Comparison of ENCODE assay signal across 29 mouse cellular contexts in the genomic region with DNA sequence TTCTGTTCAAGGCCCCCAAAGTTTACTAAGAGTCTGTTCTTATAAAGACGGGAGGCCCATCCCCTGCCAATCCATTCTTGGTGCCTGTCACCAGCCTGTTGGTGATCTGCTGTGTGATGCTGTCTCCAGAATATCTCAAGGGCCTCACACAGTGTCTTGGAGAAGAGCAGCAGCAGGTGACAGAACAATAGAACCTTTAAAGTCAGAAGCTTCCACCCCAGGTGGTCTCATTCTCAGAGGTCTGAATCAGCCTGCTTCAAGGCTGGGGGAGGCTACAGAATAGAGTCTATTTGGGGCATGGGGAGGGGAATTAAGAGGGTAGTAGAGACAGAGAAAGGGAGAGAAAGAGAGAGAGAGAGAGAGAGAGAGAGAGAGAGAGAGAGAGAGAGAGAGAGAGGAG. TPM values are rescaled to one million over a fixed set of nuclear protein-coding genes. Genes with fewer than 3 reads are reported as not detected.
DNase-seq lines count a peak whose midpoint lies in the region; ATAC-seq and TF ChIP-seq lines count a peak whose summit lies in the region.
"Had no signal": no experiment of that assay in that cellular context is flagged by ENCODE, and none has a peak within 500 bp of the region (broad histone marks: within the 10 kb centered on the region; RNA-seq: fewer than 3 reads in every experiment).

No protein-coding gene starts in this region.

- H3K4me3 ChIP-seq in testis, adult 2 months (ENCODE audit: control insufficient read depth, low read depth, low read length): peak overlapping the region; percentile 78
- H3K4me3 ChIP-seq: embryonic facial prominence, embryonic 13.5 days; embryonic facial prominence, embryonic 15.5 days; erythroblast, embryonic 14.5 days; forebrain, embryonic 10.5 days; forebrain, embryonic 12.5 days had no signal

- no peaks in the 10 kb centered on the region; the same call in 1 of the 2 replicates for H3K4me1 ChIP-seq in testis, adult 2 months (ENCODE audit: control insufficient read depth, insufficient read depth, low read length)
- H3K4me1 ChIP-seq: embryonic facial prominence, embryonic 13.5 days; embryonic facial prominence, embryonic 15.5 days; forebrain, embryonic 12.5 days had no signal

- DNase-seq in testis, postnatal 14 days (ENCODE audit: low spot score): no peak
- DNase-seq in R1 (ENCODE audit: low read depth, low spot score): peak; percentile 86
- DNase-seq in ovary, postnatal 36 days (ENCODE audit: low spot score): no peak
- DNase-seq: adrenal gland, adult 2 months; adrenal gland, postnatal 10 days; adrenal gland, postnatal 25 days; B cell, adult 2 months; cerebellum, adult 11 months; cerebellum, adult 18-20 months; cerebellum, adult 8-10 months; cerebellum, adult 9-11 months; cerebellum, postnatal 14 days; cerebellum, postnatal 36 days; embryo, embryonic 11 days had no signal

- no peak for ATAC-seq in activated CD4-positive, CD25-positive, alpha-beta regulatory T cell, adult 4 months
- ATAC-seq: CD4-positive, CD25-positive, alpha-beta regulatory T cell, adult 4 months; forebrain, embryonic 14.5 days; forebrain, embryonic 16.5 days; Patski had no signal

- no peak for TF ChIP-seq CTCF in testis, adult 2 months (IDR thresholded peaks at IDR 0.05; ENCODE audit: control insufficient read depth, insufficient read depth, insufficient replicate concordance, low read depth, low read length)

- no peak for TF ChIP-seq POLR2A in testis, adult 2 months (IDR thresholded peaks at IDR 0.05; ENCODE audit: control insufficient read depth, low read depth, low read length)

- peak overlapping the region; percentile 42; the same call in 1 of the 2 replicates for H3K27ac ChIP-seq in testis, adult 2 months (ENCODE audit: control insufficient read depth, insufficient read depth, low read depth, low read length)
- H3K27ac ChIP-seq: embryonic facial prominence, embryonic 13.5 days; embryonic facial prominence, embryonic 15.5 days; forebrain, embryonic 10.5 days; forebrain, embryonic 12.5 days had no signal

- H3K27me3 ChIP-seq in testis, adult 2 months (ENCODE audit: control insufficient read depth, insufficient read depth, low read length): no peaks in the 10 kb centered on the region
- H3K27me3 ChIP-seq: CH12.LX; embryonic facial prominence, embryonic 13.5 days; embryonic facial prominence, embryonic 15.5 days; forebrain, embryonic 12.5 days had no signal

- no peaks in the 10 kb centered on the region for H3K36me3 ChIP-seq in testis, adult 2 months (ENCODE audit: control insufficient read depth, insufficient read depth, low read length)
- H3K36me3 ChIP-seq: embryonic facial prominence, embryonic 13.5 days; embryonic facial prominence, embryonic 15.5 days; forebrain, embryonic 10.5 days; forebrain, embryonic 12.5 days; G1E had no signal

RNA-seq across cellular contexts. Expression of gene Wdr20rt, which starts 18.9 kb away (rescaled TPM):
- 67.1 and 68.1 TPM in 2 replicates for polyA plus RNA-seq in testis, adult 2 months (2012; rRNA removed)
- polyA plus RNA-seq in activated CD4-positive, CD25-positive, alpha-beta regulatory T cell, adult 4 months (2017; shearing (Covaris generic)): not detected
- polyA plus RNA-seq: adrenal gland, adult 2 months; brain, embryonic 14.5 days; CD4-positive, CD25-positive, alpha-beta regulatory T cell, adult 4 months; embryonic facial prominence, embryonic 11.5 days; embryonic facial prominence, embryonic 13.5 days; erythroblast, embryonic 14.5 days; forebrain, embryonic 10.5 days; forebrain, embryonic 12.5 days; forebrain, embryonic 14.5 days; forebrain, embryonic 16.5 days; G1E had no signal

RNA-seq across cellular contexts. Expression of gene Mis18bp1, which starts 34.0 kb away (rescaled TPM):
- 1.1 and 2.1 TPM in 2 replicates for polyA plus RNA-seq in testis, adult 2 months (2012; rRNA removed)
- 10 to 100 TPM; 10.8 to 12.4 TPM for polyA plus RNA-seq in activated CD4-positive, CD25-positive, alpha-beta regulatory T cell, adult 4 months (2017; shearing (Covaris generic))

Comparison
In these comparisons a context has a peak if more than half of its experiments do, and no peak if none do; other contexts are left out.
1. RNA of gene Wdr20rt, which starts 18.9 kb away (polyA plus RNA-seq): 67.1 to 68.1 TPM in testis, adult 2 months; not detected in activated CD4-positive, CD25-positive, alpha-beta regulatory T cell, adult 4 months; every median in the first group is over 10 times any median in the second.